ENCODE assay signal across 10 mouse cellular contexts in genomic region chr13:36149175-36149939, GRCm38 (mm10). TPM values are rescaled to one million over a fixed set of nuclear protein-coding genes. Genes with fewer than 3 reads are reported as not detected.
DNase-seq lines count a peak whose midpoint lies in the region; ATAC-seq lines count a peak whose summit lies in the region.
"Had no signal": no experiment of that assay in that cellular context is flagged by ENCODE, and none has a peak within 500 bp of the region (broad histone marks: within the 10 kb centered on the region; RNA-seq: fewer than 3 reads in every experiment).

No protein-coding gene starts in this region.

- H3K9me3 ChIP-seq in liver, embryonic 12.5 days (replicated peaks), result no peaks in the 10 kb centered on the region
- H3K9me3 ChIP-seq in liver, embryonic 11.5 days (ENCODE audit: control insufficient read depth, low read length), result no peaks in the 10 kb centered on the region
- H3K9me3 ChIP-seq in kidney, embryonic 15.5 days (replicated peaks), result no peaks in the 10 kb centered on the region
- H3K9me3 ChIP-seq: embryonic facial prominence, embryonic 10.5 days had no signal

- H3K4me3 ChIP-seq in liver, embryonic 12.5 days, result no peak overlapping the region
- no peak overlapping the region for H3K4me3 ChIP-seq in liver, embryonic 11.5 days (ENCODE audit: low read depth, low read length)
- H3K4me3 ChIP-seq in kidney, embryonic 15.5 days (replicated peaks), result no peak overlapping the region
- H3K4me3 ChIP-seq: embryonic facial prominence, embryonic 10.5 days; gastrocnemius, adult 2 months had no signal

- ATAC-seq in CD4-positive, CD25-positive, alpha-beta regulatory T cell, adult 4 months, result no peak
- ATAC-seq in liver, embryonic 12.5 days, result no peak
- ATAC-seq in liver, embryonic 11.5 days (replicated peaks; ENCODE audit: low FRiP score), result no peak
- peak; percentile 55 for ATAC-seq in granulocyte monocyte progenitor cell, adult 5-6 weeks (replicated peaks; ENCODE audit: poor library complexity, severe bottlenecking)
- ATAC-seq in kidney, embryonic 15.5 days (replicated peaks; ENCODE audit: low FRiP score), result no peak

- H3K27ac ChIP-seq in liver, embryonic 12.5 days, result peak overlapping the region; percentile 53; the same call in 1 of the 2 replicates
- H3K27ac ChIP-seq in liver, embryonic 11.5 days (ENCODE audit: low read depth, low read length), result no peak overlapping the region
- H3K27ac ChIP-seq in kidney, embryonic 15.5 days, result no peak overlapping the region
- H3K27ac ChIP-seq: embryonic facial prominence, embryonic 10.5 days; gastrocnemius, adult 2 months had no signal

- 61% methylated on average over 6 of the region's 6 CpGs for WGBS in liver, embryonic 12.5 days (ENCODE audit: insufficient replicate concordance)
- 63% methylated on average over 6 of the region's 6 CpGs for WGBS in liver, embryonic 11.5 days
- WGBS in kidney, embryonic 15.5 days, result 63% methylated on average over 6 of the region's 6 CpGs

- no peak overlapping the region for H3K9ac ChIP-seq in liver, embryonic 12.5 days
- no peak overlapping the region for H3K9ac ChIP-seq in liver, embryonic 11.5 days (ENCODE audit: low read depth, low read length)
- H3K9ac ChIP-seq in kidney, embryonic 15.5 days, result no peak overlapping the region

- no peak overlapping the region for H3K4me2 ChIP-seq in liver, embryonic 12.5 days
- no peak overlapping the region for H3K4me2 ChIP-seq in liver, embryonic 11.5 days
- H3K4me2 ChIP-seq in kidney, embryonic 15.5 days, result no peak overlapping the region

- no peaks in the 10 kb centered on the region for H3K27me3 ChIP-seq in liver, embryonic 12.5 days (replicated peaks)
- no peaks in the 10 kb centered on the region for H3K27me3 ChIP-seq in liver, embryonic 11.5 days (replicated peaks; ENCODE audit: control insufficient read depth, insufficient read depth, low read length)
- no peaks in the 10 kb centered on the region for H3K27me3 ChIP-seq in kidney, embryonic 15.5 days

- H3K4me1 ChIP-seq in liver, embryonic 12.5 days, result peaks cover 13% of the 10 kb centered on the region; the same call in 1 of the 2 replicates
- H3K4me1 ChIP-seq in liver, embryonic 11.5 days (replicated peaks; ENCODE audit: control insufficient read depth, insufficient read depth, low read length), result no peaks in the 10 kb centered on the region
- H3K4me1 ChIP-seq in kidney, embryonic 15.5 days, result no peaks in the 10 kb centered on the region

- DNase-seq in CD4-positive, CD25-positive, alpha-beta regulatory T cell, adult 2 months (ENCODE audit: low read depth, low spot score), result peak; percentile 7
- DNase-seq in liver, embryonic 11.5 days (ENCODE audit: low spot score), result no peak
- peak; percentile 3 to 11 for DNase-seq in thymus, adult 18-20 months
- DNase-seq in adrenal gland, adult (ENCODE audit: inconsistent age in 2 of 2, low spot score in 1 of 2), result no peak
- DNase-seq: gastrocnemius, adult 2 months had no signal

- H3K36me3 ChIP-seq in liver, embryonic 12.5 days, result no peaks in the 10 kb centered on the region
- no peaks in the 10 kb centered on the region for H3K36me3 ChIP-seq in liver, embryonic 11.5 days (ENCODE audit: control insufficient read depth, insufficient read depth, low read length)
- H3K36me3 ChIP-seq in kidney, embryonic 15.5 days, result no peaks in the 10 kb centered on the region
- H3K36me3 ChIP-seq: embryonic facial prominence, embryonic 10.5 days had no signal

RNA-seq across cellular contexts. Expression of gene Lyrm4, which starts 32.0 kb away (rescaled TPM):
- polyA plus RNA-seq in CD4-positive, CD25-positive, alpha-beta regulatory T cell, adult 4 months (2017; shearing (Covaris generic)), result 10 to 100 TPM; 33.2 to 39.2 TPM
- 27.5 and 27.6 TPM in 2 replicates for polyA plus RNA-seq in liver, embryonic 12.5 days (2016; fragmentation: Nextera tagmentation; extraction: Ambion mirVana)
- 40.2 and 41.7 TPM in 2 replicates for polyA plus RNA-seq in liver, embryonic 11.5 days (2014; fragmentation: Nextera tagmentation; extraction: Ambion mirVana)
- 5.1 and 8.1 TPM in 2 replicates for total RNA-seq in granulocyte monocyte progenitor cell, adult 5-6 weeks (2014; fragmentation: Nextera tagmentation)
- total RNA-seq in granulocyte monocyte progenitor cell, adult 5-6 weeks (2017), result 10.8 and 13.7 TPM in 2 replicates
- 23.3 and 26.0 TPM in 2 replicates for polyA plus RNA-seq in kidney, embryonic 15.5 days (2015; fragmentation: Nextera tagmentation; extraction: Ambion mirVana)

RNA-seq across cellular contexts. Expression of gene Fars2, which starts 32.1 kb away (rescaled TPM):
- 10 to 100 TPM; 37.6 to 44.7 TPM for polyA plus RNA-seq in CD4-positive, CD25-positive, alpha-beta regulatory T cell, adult 4 months (2017; shearing (Covaris generic))
- 28.0 and 31.0 TPM in 2 replicates for polyA plus RNA-seq in liver, embryonic 12.5 days (2016; fragmentation: Nextera tagmentation; extraction: Ambion mirVana)
- 27.7 and 31.0 TPM in 2 replicates for polyA plus RNA-seq in liver, embryonic 11.5 days (2014; fragmentation: Nextera tagmentation; extraction: Ambion mirVana)
- total RNA-seq in granulocyte monocyte progenitor cell, adult 5-6 weeks (2014; fragmentation: Nextera tagmentation), result 35.2 and 40.0 TPM in 2 replicates
- total RNA-seq in granulocyte monocyte progenitor cell, adult 5-6 weeks (2017), result 57.4 and 64.2 TPM in 2 replicates
- polyA plus RNA-seq in kidney, embryonic 15.5 days (2015; fragmentation: Nextera tagmentation; extraction: Ambion mirVana), result 35.8 and 38.8 TPM in 2 replicates

Comparison
In these comparisons a context has a peak if more than half of its experiments do, and no peak if none do; other contexts are left out.
1. DNase-seq: peak in CD4-positive, CD25-positive, alpha-beta regulatory T cell, adult 2 months (single experiment) and thymus, adult 18-20 months (2 of 2); none in liver, embryonic 11.5 days (single experiment) and adrenal gland, adult (0 of 2).